ENCODE assay signal across 1 mouse cellular context in genomic region chr10:80396822-80397523, GRCm38 (mm10).
TF ChIP-seq lines count a peak whose summit lies in the region.

No protein-coding gene starts in this region.

TF ChIP-seq in MEL, 35 proteins besides CTCF, POLR2A, EP300 and RAD21 (continued from another document):
- TF ChIP-seq BHLHE40 (IDR thresholded peaks at IDR 0.05; ENCODE audit: borderline replicate concordance, low read depth, low read length), result no peak
- TF ChIP-seq SIN3A (IDR thresholded peaks at IDR 0.05; ENCODE audit: low read length), result no peak
